Mouse (Mus musculus) liver, adult 2 months (tissue): Measurements from ENCODE around the gene C4b. TPM values are rescaled to one million over a fixed set of nuclear protein-coding genes. Genes with fewer than 3 reads are reported as not detected.
A peak's percentile ranks its signal among the peaks of the same experiment; 100 is the strongest.

Experiments used
- DNase-seq: peaks from one replicate; pipeline ENCODE4 v3.0.0-alpha.2; 2011; ENCODE audit warnings: low read depth, low spot score; ENCODE audit errors: extremely low read depth
- H3K27ac ChIP-seq: fragments of 200-500 bp; replicated peaks from 2 replicates; pipeline ENCODE4 v1.5.1; 2012; ENCODE audit warnings: low read depth, mild to moderate bottlenecking, control low read depth, inconsistent platforms, low read length; ENCODE audit not compliant: insufficient read depth
- H3K27me3 ChIP-seq: fragments of 200-500 bp; 2 replicates; pipeline ENCODE4 v1.6.1; 2012; ENCODE audit warnings: mild to moderate bottlenecking, moderate library complexity, low read length, inconsistent platforms; ENCODE audit not compliant: control insufficient read depth, insufficient read depth
- H3K36me3 ChIP-seq: fragments of 200-500 bp; 2 replicates; pipeline ENCODE4 v1.6.1; 2012; ENCODE audit warnings: low read length, inconsistent platforms; ENCODE audit not compliant: control insufficient read depth, insufficient read depth
- H3K4me1 ChIP-seq: fragments of 200-500 bp; 2 replicates; pipeline ENCODE4 v1.6.1; 2011; ENCODE audit warnings: low read length; ENCODE audit not compliant: control insufficient read depth, insufficient read depth
- H3K4me3 ChIP-seq: fragments of 200-500 bp; 2 replicates; pipeline ENCODE4 v1.5.1; 2011; ENCODE audit warnings: low read depth, mild to moderate bottlenecking, control low read depth, low read length, moderate library complexity; ENCODE audit not compliant: insufficient read depth
- H3K79me2 ChIP-seq: fragments of 200-500 bp; 2 replicates; pipeline ENCODE4 v1.6.1; 2012; ENCODE audit warnings: inconsistent platforms, mild to moderate bottlenecking, low read length, moderate library complexity; ENCODE audit not compliant: control insufficient read depth, insufficient read depth
- H3K9ac ChIP-seq: fragments of 200-500 bp; 2 replicates; pipeline ENCODE4 v1.6.1; 2012; ENCODE audit warnings: low read depth, mild to moderate bottlenecking, control low read depth, inconsistent platforms, low read length
- CTCF ChIP-seq: fragments of 200-500 bp; IDR thresholded peaks from 2 replicates; pipeline ENCODE4 v1.5.1; 2011; ENCODE audit warnings: low read depth, low read length, control low read depth
- POLR2A ChIP-seq: fragments of 200-500 bp; IDR thresholded peaks from 2 replicates; pipeline ENCODE4 v1.6.1; 2011; ENCODE audit warnings: low read length, control low read depth; ENCODE audit not compliant: insufficient read depth; ENCODE audit errors: extremely low read depth
- WGBS: fragments of 180-500 bp; shearing (Covaris S2); methylation state at CpG from one replicate; pipeline ENCODE4 v1.1.7; 2018; 5-methylcytosine and 5-hydroxymethylcytosine counted together
- polyA plus RNA-seq: library from polyadenylated mRNA; depleted of rRNA; stranded (reverse); fragments of >200 nt; gene quantifications from 2 replicates; pipeline ENCODE4 v1.2.3, GENCODE M21; 2012
- total RNA-seq: library from RNA; depleted of rRNA; stranded (reverse); fragments of >200 nt; gene quantifications from 2 replicates; pipeline ENCODE4 v1.2.3, GENCODE M21; 2014

The C4b gene
- total and polyA plus RNA-seq, 2 experiments = 421 to 742 TPM

- Histone ChIP-seq H3K36me3 (no peaks in the 10 kb centered on the region), H3K9ac (no peak overlapping the region), H3K4me1 (no peaks in the 10 kb centered on the region), H3K27me3 (no peaks in the 10 kb centered on the region), H3K79me2 (no peaks in the 10 kb centered on the region), H3K27ac (no peak overlapping the region), H3K4me3 (no peak overlapping the region)
- no peak for DNase-seq
- no peak for TF ChIP-seq CTCF
- no peak for TF ChIP-seq POLR2A
- WGBS = 94% methylated on average over 7 of the region's 7 CpGs
Measured at GRCm38 (mm10) chr17:34688889-34689288, 54.8 kb downstream of the C4b start.

GRCm38 (mm10) chr17:34685120-34686110 lies 58.3 kb downstream of the C4b start:
- H3K79me2 ChIP-seq = no peaks in the 10 kb centered on the region
- 0 out of 2 replicates have a peak overlapping the region, but pooled peaks have one; percentile 6 for H3K27ac ChIP-seq
- no peak overlapping the region for H3K4me3 ChIP-seq
- TF ChIP-seq CTCF = no peak
- TF ChIP-seq POLR2A = no peak
- no peaks in the 10 kb centered on the region for H3K4me1 ChIP-seq
- WGBS = 75% methylated on average over 28 of the region's 28 CpGs
- no peaks in the 10 kb centered on the region for H3K27me3 ChIP-seq
- DNase-seq = no peak
- no peak overlapping the region for H3K9ac ChIP-seq
- H3K36me3 ChIP-seq = no peaks in the 10 kb centered on the region

- Histone ChIP-seq H3K36me3 (no peaks in the 10 kb centered on the region), H3K9ac (no peak overlapping the region), H3K27me3 (no peaks in the 10 kb centered on the region), H3K4me3 (no peak overlapping the region), H3K4me1 (no peaks in the 10 kb centered on the region), H3K27ac (no peak overlapping the region), H3K79me2 (no peaks in the 10 kb centered on the region)
- TF ChIP-seq POLR2A (no peak), CTCF (no peak)
- DNase-seq = no peak
- 61% methylated on average over 9 of the region's 9 CpGs for WGBS
Measured at GRCm38 (mm10) chr17:34684253-34684893, 59.3 kb downstream of the C4b start.

- Histone ChIP-seq H3K9ac (no peak overlapping the region), H3K27ac (no peak overlapping the region)
Measured at GRCm38 (mm10) chr17:34683686-34684220, 59.9 kb downstream of the C4b start.

GRCm38 (mm10) chr17:34683179-34683578 lies 60.5 kb downstream of the C4b start:
- 86% methylated on average over 8 of the region's 8 CpGs for WGBS
- H3K79me2 ChIP-seq = no peaks in the 10 kb centered on the region
- DNase-seq = no peak
- no peaks in the 10 kb centered on the region for H3K36me3 ChIP-seq
- no peak overlapping the region for H3K4me3 ChIP-seq
- TF ChIP-seq POLR2A (no peak), CTCF (no peak)
- no peak overlapping the region for H3K9ac ChIP-seq
- H3K27ac ChIP-seq = no peak overlapping the region
- H3K4me1 ChIP-seq = no peaks in the 10 kb centered on the region
- no peaks in the 10 kb centered on the region for H3K27me3 ChIP-seq

More at GRCm38 (mm10) chr17:34683686-34684220, 59.9 kb downstream of the C4b start:
- TF ChIP-seq CTCF = no peak
- TF ChIP-seq POLR2A = no peak
- no peaks in the 10 kb centered on the region for H3K4me1 ChIP-seq
- no peak overlapping the region for H3K4me3 ChIP-seq
- no peak for DNase-seq
- H3K79me2 ChIP-seq = no peaks in the 10 kb centered on the region
- H3K27me3 ChIP-seq = no peaks in the 10 kb centered on the region
- H3K36me3 ChIP-seq = no peaks in the 10 kb centered on the region
- WGBS = 79% methylated on average over 10 of the region's 10 CpGs
